Mouse (Mus musculus): Measurements from ENCODE around the gene Pde4d.

Gene Pde4d

DNA sequence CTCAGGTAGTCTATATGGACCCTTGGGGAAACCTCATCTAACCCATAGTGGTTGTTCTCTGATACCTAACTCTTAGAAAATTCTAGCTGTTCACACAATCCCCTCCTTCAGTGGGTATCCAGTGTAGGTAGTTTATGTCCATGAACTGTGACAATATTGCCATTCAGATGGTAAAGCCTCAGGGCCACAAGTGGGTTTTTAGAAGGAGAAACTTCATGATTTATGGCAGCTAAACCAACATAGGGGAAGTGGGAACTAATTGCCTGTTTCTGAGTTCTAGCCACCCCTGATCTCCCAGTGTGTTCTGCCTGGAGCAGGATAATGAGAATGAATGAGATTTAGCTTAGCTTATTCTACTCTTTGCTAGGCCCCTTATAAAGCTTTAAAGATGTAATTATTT is 43.1 kb downstream of the Pde4d start:
- no peak for DNase-seq

- no peak for DNase-seq
Observed at GRCm38 (mm10) chr13:108494365-108494764, 44.6 kb downstream of the Pde4d start.

- DNase-seq = no peak
Observed at GRCm38 (mm10) chr13:108497768-108498167, 48.0 kb downstream of the Pde4d start.

DNA sequence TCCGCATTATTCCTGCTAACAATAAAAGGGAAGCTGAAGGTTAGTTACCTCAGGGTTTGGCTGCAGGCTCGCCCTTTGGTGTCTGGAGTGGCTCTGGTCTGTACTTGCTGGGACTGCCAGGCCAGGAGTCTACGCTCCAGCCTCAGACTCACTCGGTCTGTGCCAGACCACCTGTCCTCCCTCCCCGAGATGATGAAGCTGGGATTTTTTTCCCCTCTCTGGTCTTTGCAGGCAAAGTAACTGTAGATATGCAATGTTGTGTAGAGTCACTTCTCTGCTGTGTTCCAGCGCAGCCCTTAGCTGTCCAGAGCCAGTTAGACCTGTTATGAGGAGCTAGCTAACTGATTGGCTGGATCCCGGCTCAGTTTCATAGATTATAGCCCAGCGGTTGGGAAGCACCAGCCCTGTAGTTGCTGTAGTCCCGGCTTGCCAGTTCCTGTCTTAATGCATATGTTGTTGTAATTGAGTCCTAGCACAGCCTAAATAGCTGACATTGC is 48.5 kb downstream of the Pde4d start:
- no peak for DNase-seq

DNA sequence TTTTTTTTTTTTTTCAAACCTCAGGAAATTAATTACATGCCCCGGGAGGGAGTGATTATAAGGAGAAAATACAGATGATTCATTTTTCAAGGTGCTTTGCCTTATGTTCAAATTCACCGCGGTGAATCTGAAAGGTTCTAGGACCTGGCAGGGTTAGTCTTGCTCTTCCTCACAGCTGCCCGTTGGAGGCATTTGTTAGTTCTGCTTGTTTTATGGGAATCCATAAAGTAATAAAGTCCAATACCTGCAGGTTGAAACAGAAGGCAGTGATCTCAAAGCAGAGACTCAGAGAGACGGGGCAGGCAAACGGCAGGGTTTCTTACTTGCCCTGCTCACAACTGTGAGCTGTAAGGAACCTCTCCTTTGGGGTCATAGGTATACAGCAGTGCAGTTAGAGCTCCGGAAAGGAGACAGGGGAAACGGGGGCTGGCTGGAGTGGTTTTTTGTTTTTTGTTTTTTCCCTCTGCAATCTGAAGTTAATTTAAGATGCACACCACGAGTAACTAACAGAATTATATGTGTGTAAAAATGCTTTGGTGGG is 49.1 kb downstream of the Pde4d start:
- DNase-seq = no peak

DNA sequence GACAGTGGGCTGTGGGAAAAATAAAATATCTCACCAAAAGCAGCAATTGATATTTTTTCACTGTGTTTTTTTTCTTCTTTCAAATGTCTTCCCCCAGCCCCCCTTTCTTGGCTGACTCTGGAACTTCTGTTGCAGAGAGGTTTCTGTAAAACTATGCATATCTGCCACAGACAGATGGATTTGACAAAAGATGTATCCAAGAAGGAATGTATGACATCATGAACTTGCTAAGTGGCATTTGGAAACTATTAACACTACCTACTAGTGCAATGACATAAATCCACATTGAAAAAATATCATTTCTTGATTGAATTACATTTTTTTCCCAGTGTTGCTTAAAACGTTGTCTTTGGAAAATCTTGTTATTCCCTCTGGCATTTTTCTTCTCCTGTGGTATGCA is 51.6 kb downstream of the Pde4d start:
- no peak for DNase-seq

DNA sequence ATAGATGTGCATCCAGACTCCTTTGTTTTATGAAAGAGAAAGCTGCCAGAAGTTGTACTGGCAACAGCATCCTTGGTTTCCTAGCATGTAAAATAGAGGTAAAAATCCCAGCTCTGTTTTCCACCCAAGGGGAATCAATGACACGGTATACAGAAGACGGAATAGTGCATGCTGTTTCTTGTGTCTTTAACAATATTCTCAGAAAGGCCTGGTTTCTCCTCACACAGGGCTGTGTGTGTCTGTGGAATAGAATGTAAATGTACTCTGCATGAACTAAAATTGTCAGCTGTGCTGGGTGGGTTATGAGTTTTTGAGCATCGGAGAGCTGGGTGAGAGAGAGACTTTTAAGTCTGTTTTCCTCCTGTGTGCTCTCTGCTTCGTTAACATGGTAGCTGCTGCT is 74.8 kb downstream of the Pde4d start:
- no peak for DNase-seq

GRCm38 (mm10) chr13:108524969-108525368 is 75.2 kb downstream of the Pde4d start:
- no peak for DNase-seq

- DNase-seq = no peak
Observed at GRCm38 (mm10) chr13:108526258-108527007, 76.7 kb downstream of the Pde4d start.

DNA sequence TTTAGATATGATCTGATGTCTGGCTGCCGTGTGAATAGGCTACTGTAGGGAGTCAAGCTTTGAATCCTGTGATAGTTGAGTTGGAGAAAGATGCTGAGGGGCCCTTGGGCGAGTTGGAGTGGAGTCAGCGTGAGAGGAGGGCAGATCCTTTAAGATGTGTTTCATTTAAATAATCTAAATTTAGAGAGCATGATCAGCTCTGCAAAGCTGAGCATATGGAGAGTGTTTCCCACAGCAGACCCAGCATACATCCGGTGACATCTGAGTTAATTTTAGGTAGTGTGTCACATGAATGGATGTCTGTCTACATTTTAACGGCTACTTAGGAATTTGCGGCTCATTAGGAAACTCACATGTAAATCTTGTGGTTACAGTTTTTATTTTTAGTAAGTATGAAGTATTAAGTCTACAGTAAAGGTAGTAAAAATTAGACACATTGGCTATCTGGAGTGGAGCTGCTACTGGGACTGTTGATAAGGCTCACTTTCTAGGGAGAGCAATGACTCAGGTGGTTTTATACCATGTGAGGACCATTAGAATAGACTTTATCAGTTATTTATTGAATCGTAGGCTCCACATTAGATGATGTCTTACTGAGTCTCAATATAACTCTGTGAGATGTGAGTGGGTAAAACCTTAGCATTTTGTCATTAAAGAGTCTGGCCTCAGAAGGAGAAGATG is 77.5 kb downstream of the Pde4d start:
- DNase-seq = no peak

GRCm38 (mm10) chr13:108528343-108528742 is 78.6 kb downstream of the Pde4d start:
- no peak for DNase-seq

GRCm38 (mm10) chr13:108532875-108533274 is 83.1 kb downstream of the Pde4d start:
- DNase-seq = no peak

DNA sequence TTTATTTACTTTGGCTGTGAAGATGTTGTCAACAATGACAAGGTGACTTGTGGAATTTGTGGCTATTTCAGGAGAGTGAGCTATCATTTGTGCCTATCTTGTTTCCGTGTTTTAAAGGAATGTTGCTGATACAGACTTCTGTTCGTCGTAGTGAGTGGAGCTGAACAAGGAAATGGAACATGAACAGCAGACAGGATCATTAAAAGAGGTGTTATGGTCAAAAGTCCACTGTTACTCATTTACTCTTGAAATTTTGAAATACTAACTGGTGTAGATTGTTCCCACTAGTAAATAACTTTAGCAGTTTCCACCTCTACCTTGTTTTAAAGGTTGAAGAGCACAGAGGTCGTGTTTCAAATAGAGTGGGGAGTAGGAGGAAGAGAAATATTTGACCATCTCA is 86.7 kb downstream of the Pde4d start:
- no peak for DNase-seq

- no peak for DNase-seq
Observed at GRCm38 (mm10) chr13:108536951-108537350, 87.2 kb downstream of the Pde4d start.

- DNase-seq = no peak
Observed at GRCm38 (mm10) chr13:108538760-108539369, 89.1 kb downstream of the Pde4d start.

DNA sequence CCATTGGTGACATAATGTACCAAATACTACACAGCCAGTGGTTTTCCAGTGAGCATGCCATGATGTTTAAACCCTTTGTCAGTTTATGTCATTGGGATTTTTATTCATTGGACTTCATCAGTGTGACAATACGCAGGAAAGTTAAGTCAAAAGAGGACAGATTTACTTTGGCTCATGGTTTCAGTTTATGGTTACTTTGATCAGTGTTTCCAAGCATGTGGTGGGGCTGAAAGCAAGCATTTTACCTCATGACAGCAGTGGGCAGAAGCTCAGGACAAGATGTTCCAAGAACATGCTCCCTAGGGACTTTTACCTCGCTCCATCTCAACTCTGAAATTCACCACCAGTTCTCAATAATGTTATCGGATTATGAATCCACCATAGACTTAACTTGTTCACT is 91.7 kb downstream of the Pde4d start:
- no peak for DNase-seq

DNA sequence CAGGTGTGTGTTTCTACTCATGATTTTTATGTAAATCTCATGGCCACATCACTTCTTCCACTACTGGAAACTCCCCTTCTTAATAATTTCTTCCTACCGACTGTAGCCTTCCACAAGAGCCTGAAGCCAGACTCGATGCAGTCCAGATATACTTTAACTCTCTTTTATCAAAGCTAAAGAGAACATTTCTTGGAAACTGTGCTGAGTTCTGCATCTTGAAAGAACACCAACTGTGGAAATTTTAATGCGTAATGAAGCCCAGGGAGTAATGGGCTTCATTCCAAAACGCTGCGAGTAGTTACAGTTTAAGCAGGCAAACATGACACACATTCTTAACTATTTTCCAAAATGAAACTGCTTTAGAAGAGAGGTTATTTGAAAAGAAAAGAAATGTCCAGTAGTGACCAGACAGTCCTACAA is 92.6 kb downstream of the Pde4d start:
- no peak for DNase-seq

DNA sequence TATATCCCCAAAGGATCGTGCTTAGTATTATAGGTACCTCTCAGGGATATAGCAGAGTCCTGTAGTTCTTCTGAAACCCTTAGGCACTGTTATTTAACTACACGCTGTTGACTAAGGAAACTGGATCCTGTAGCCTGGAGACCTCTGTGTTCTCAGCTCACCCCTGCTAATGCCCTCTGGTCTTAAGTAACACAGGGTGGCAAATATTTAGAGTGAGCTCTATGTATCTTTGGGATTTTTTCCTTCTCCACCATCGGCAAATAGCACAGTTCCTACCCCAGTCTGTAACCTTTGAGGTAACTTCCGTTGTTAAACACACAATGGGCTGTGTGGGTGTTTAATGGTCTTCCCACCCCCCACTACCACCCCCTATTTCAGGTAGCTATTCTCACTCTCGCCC is 102.5 kb downstream of the Pde4d start:
- no peak for DNase-seq

DNA sequence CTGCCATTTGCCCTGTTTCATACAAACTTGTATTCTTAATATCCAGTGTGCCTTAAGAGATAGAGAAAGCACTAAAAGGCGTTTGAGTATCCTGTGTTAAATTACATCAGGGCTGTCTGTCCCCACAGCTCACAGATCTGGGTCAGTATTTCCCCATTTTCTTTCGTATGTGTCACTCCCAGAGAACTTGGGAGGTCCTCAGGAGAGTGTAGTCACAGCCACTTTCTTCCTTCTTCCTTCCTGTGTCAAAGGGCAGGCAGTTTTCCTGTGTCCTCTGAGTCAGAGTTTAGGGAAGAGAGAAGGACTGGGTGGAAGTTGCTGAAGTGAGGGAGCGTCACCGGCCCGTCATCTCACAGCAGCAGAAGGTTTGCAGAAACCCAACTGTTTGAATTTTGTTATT is 103.2 kb downstream of the Pde4d start:
- DNase-seq = no peak

DNA sequence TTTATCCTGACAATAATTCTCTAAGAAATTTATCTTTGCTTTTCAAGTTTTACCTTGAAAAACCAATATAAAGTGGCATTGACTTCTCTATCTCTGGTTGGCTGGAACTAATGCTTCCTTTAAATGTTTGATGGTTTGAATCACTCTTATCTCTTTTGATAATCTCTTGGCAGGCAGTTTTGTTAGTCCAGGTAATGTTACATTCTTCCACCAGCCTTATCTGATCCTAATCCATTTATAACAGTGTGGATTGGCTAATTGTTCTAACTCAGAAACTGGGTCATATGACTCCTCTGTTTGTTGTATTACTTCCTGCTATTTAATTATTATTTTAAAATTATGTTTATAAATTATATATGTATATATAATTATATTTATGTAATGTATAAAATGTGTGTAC is 105.2 kb downstream of the Pde4d start:
- no peak for DNase-seq

DNA sequence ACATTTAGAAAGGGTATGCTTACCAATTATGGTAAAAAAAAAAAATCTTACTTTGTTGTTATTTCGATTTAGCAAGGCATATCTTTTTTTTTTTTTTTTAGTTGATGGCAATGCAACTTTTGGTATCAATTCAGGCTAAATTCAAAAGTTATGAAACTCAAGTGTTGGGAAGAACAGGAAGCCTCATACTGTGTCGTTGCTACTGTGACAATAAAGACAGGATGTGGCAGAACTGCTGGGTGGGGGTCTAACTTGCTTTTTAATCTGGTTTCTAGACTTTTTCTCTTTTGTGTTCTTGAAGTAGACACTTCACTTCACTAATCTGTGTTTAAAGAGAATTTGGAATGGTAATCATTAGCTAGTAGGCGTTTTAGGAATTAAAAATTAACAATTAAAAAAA is 147.2 kb downstream of the Pde4d start:
- no peak for DNase-seq

GRCm38 (mm10) chr13:108598673-108599072 is 148.9 kb downstream of the Pde4d start:
- DNase-seq = no peak

DNA sequence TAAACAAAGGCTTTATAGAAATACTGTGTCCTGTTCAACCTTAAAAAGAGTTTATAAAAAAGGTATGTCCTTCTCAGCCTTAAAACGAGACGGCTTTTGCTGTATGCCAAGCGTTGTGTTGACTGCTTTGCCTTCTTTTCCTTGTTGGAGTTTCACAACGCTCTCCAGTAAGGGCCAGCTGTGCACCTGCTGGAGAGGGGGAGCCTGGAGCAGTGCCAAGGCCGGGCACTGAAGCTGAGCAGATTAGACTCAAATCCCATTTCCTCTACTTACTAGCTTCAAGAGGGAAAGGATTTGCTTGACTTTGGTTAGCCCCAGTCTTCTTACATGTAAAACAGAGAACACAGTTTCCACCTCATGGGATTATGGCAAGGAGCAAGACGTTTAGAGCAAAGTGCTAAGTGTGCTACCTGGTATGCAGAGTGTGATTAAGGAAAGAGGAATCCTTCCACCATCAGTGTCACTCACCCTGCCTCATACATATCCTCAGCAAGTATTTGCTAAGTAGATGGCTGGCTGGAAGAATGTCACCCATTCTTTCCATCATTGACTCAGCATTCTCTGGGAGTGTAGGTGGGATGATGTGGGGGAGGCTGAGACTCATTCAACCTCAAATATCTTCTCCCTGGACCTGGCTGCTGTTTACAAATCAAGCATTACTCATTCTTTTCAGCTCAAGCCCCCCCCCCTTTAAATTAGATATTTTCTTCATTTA is 149.6 kb downstream of the Pde4d start:
- peak in 1 of 2 experiments; percentile 5 for DNase-seq

Measured in cerebellum, postnatal 36 days (tissue).